Mouse (Mus musculus) E14TG2a.4 (cell line): ENCODE measurements around the gene Uox.

Experiments used
- H3K27me3 ChIP-seq: 2 replicates; pipeline ENCODE4 v1.6.1; 2014; ENCODE audit warnings: low read length, control low read depth; ENCODE audit not compliant: insufficient read depth
- H3K36me3 ChIP-seq: 2 replicates; pipeline ENCODE4 v1.6.1; 2014; ENCODE audit warnings: low read length, control low read depth; ENCODE audit not compliant: insufficient read depth
- H3K4me1 ChIP-seq: replicated peaks from 2 replicates; pipeline ENCODE4 v1.6.1; 2014; ENCODE audit warnings: low read depth, low read length, control low read depth
- H3K4me3 ChIP-seq: replicated peaks from 2 replicates; pipeline ENCODE4 v1.5.1; 2014; ENCODE audit warnings: mild to moderate bottlenecking, low read length
- H3K9me3 ChIP-seq: 2 replicates; pipeline ENCODE4 v1.6.1; 2014; ENCODE audit warnings: low read length, control low read depth
- CTCF ChIP-seq: conservative IDR thresholded peaks from 2 replicates; pipeline ENCODE4 v1.5.1; 2014; ENCODE audit warnings: low read length
- NANOG ChIP-seq: IDR thresholded peaks from 2 replicates; pipeline ENCODE4 v1.6.1; 2014; ENCODE audit warnings: borderline replicate concordance, low read length, mixed read lengths
- POU5F1 ChIP-seq: IDR thresholded peaks from 2 replicates; pipeline ENCODE4 v1.6.1; 2014; ENCODE audit warnings: low read length, borderline replicate concordance

The Uox gene

DNA sequence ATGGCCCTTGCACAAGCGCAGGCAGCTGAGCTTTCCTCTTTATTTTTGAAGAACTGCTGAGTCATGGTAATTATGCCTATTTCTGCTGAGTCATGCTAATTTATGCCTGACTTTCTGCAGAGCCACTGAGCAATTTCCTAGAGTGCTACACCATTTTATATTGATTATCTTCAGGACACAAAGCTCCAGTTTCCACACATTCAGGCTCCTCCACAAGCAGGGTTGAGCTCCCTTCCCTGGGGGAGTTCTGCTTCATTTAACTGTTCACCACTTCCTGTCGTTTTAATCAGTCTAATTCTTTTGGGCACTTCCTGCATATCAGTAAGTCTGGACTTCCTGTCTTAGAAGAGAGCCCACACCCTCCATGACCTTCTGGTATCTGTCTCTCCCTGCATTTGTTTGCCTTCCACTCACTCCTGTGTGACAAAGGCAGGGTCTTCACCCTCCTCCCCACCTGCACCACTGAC lies 84.9 kb downstream of the Uox start:
- Histone ChIP-seq H3K9me3 (no peaks in the 10 kb centered on the region), H3K36me3 (no peaks in the 10 kb centered on the region), H3K27me3 (no peaks in the 10 kb centered on the region), H3K4me3 (no peak overlapping the region), H3K4me1 (peaks cover 12% of the 10 kb centered on the region)
- no peak for TF ChIP-seq POU5F1

DNA sequence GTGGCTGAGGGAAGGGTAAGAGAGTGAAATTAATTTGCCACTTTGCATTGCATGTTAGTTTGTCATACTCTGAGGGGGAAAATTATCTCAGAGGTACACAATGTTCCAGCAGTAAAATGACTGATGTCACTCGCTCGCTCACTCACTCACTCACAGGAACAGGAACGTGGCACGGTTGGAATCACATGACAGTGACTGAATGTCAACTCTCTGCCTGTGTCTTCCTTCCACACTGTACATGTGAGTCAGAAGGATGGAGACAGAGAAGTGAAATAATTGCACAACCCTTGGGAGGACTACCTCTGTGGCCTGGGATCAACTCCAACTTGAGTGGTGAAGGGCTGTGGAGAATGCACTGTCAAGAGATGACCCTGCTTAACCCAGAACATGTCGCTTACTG lies 87.2 kb downstream of the Uox start:
- no peaks in the 10 kb centered on the region for H3K9me3 ChIP-seq
- H3K4me1 ChIP-seq, result peaks cover 12% of the 10 kb centered on the region
- no peaks in the 10 kb centered on the region for H3K36me3 ChIP-seq
- no peaks in the 10 kb centered on the region for H3K27me3 ChIP-seq
- H3K4me3 ChIP-seq, result no peak overlapping the region
- TF ChIP-seq POU5F1 (no peak), CTCF (no peak), NANOG (no peak)

DNA sequence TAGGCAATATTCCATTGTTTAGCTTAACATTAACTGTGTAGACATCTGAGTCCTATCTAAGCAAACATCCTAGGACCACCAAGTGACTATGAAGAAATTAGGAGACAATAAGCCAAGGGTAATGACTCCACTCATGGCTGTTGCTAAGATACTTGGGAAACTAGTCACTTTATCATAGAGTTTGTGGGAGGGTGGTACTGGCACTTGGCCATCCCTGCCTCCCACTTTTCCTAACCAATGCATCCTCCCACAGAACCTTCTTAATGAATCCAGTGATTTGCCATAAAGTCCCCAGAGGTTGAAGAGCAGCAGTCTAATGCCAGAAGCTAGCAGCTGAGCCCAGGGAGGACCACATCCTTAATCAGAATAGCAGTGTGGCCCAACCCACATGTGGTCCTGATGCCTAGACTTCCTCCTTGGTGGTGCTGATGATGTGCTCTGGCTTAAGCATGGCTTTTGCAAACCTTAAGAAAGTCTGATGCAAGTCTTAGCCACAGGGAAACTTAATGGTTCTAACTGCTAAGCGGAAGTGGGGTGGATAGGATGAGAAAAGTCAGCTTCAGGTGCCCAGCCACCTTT lies 87.9 kb downstream of the Uox start:
- Histone ChIP-seq H3K27me3 (no peaks in the 10 kb centered on the region), H3K4me1 (peaks cover 12% of the 10 kb centered on the region), H3K9me3 (no peaks in the 10 kb centered on the region), H3K4me3 (no peak overlapping the region), H3K36me3 (no peaks in the 10 kb centered on the region)
- TF ChIP-seq CTCF (no peak), NANOG (no peak)

DNA sequence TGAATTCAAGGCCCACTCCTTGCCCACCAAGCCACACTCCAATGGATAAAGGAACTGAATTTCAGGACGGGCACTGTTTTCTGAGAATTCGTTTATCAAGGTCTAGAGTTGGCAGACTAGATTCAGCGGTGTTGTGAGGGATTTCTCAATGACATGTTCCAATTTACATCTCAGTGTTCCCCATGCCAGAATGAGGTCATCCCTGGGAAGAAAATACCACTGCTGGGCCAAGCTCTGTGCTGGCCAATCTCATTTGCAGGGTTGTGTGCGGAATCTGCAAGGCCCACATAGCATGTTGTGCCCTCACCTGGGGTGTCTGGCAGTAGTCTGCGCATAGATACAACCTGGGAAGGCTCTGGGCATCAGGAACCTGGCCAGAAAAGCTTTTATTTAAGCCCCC lies 89.1 kb downstream of the Uox start:
- no peak for TF ChIP-seq NANOG
- TF ChIP-seq POU5F1, result no peak
- no peak for TF ChIP-seq CTCF
- Histone ChIP-seq H3K4me1 (peaks cover 8% of the 10 kb centered on the region), H3K36me3 (no peaks in the 10 kb centered on the region), H3K9me3 (no peaks in the 10 kb centered on the region), H3K27me3 (no peaks in the 10 kb centered on the region), H3K4me3 (no peak overlapping the region)

GRCm38 (mm10) chr3:146661001-146661400 lies 90.8 kb downstream of the Uox start:
- no peak for TF ChIP-seq NANOG
- no peak overlapping the region for H3K4me3 ChIP-seq
- H3K4me1 ChIP-seq, result no peaks in the 10 kb centered on the region

GRCm38 (mm10) chr3:146661907-146662306 lies 91.7 kb downstream of the Uox start:
- no peak for TF ChIP-seq NANOG
- TF ChIP-seq POU5F1, result no peak
- no peak for TF ChIP-seq CTCF
- H3K36me3 ChIP-seq, result no peaks in the 10 kb centered on the region
- no peak overlapping the region for H3K4me3 ChIP-seq
- no peaks in the 10 kb centered on the region for H3K9me3 ChIP-seq
- H3K4me1 ChIP-seq, result no peaks in the 10 kb centered on the region
- H3K27me3 ChIP-seq, result no peaks in the 10 kb centered on the region

More at GRCm38 (mm10) chr3:146661001-146661400, 90.8 kb downstream of the Uox start:
- Histone ChIP-seq H3K27me3 (no peaks in the 10 kb centered on the region), H3K36me3 (no peaks in the 10 kb centered on the region), H3K9me3 (no peaks in the 10 kb centered on the region)

GRCm38 (mm10) chr3:146671121-146671520 lies 100.9 kb downstream of the Uox start:
- H3K4me1 ChIP-seq, result no peaks in the 10 kb centered on the region
- TF ChIP-seq NANOG (no peak), POU5F1 (no peak), CTCF (no peak)
- no peaks in the 10 kb centered on the region for H3K27me3 ChIP-seq
- H3K9me3 ChIP-seq, result no peaks in the 10 kb centered on the region
- no peaks in the 10 kb centered on the region for H3K36me3 ChIP-seq
- no peak overlapping the region for H3K4me3 ChIP-seq

DNA sequence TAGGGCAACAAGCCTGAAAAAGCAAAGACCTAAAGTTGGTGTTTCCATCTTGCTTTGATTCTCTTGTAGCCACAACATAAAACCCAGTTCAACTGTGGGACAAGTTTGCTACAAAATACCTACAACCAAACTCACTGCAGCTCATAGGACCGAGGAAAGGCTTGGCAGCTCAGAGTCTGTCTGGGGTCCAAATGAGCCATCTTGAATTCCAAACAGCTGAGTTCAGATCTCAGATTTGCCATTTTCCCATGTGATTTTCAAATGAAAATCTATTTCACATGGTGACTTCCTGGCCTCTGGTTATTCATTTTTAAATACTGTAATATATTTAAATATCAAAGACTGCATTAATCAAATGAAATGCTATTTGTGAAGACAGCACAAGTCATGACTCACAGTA lies 104.9 kb downstream of the Uox start:
- H3K9me3 ChIP-seq, result no peaks in the 10 kb centered on the region
- H3K36me3 ChIP-seq, result no peaks in the 10 kb centered on the region
- no peaks in the 10 kb centered on the region for H3K4me1 ChIP-seq
- TF ChIP-seq NANOG, result no peak
- no peak for TF ChIP-seq POU5F1
- TF ChIP-seq CTCF, result no peak
- H3K27me3 ChIP-seq, result peaks cover under 1% of the 10 kb centered on the region; the same call in 1 of the 2 replicates
- H3K4me3 ChIP-seq, result no peak overlapping the region

GRCm38 (mm10) chr3:146676193-146676592 lies 106.0 kb downstream of the Uox start:
- no peaks in the 10 kb centered on the region for H3K9me3 ChIP-seq
- H3K4me1 ChIP-seq, result no peaks in the 10 kb centered on the region
- TF ChIP-seq CTCF, result no peak
- TF ChIP-seq POU5F1, result no peak
- TF ChIP-seq NANOG, result no peak
- peaks cover 6% of the 10 kb centered on the region; the same call in 1 of the 2 replicates for H3K27me3 ChIP-seq
- H3K4me3 ChIP-seq, result no peak overlapping the region
- H3K36me3 ChIP-seq, result no peaks in the 10 kb centered on the region
